Mouse (Mus musculus) G1E (cell line): Measurements from ENCODE around the gene 1700037C18Rik. TPM values are rescaled to one million over a fixed set of nuclear protein-coding genes. Genes with fewer than 3 reads are reported as not detected.
A peak's percentile ranks its signal among the peaks of the same experiment; 100 is the strongest.

Experiments
- ATAC-seq: 2 replicates; pipeline ENCODE4 v1.8.0; 2016; ENCODE audit warnings: mild to moderate bottlenecking; ENCODE audit not compliant: insufficient number of reproducible peaks, poor library complexity, low FRiP score, severe bottlenecking; ENCODE audit errors: extremely low read depth
- DNase-seq: peaks from one replicate; pipeline ENCODE4 v3.0.0; 2012; ENCODE audit warnings: low spot score
- H3K27me3 ChIP-seq: 2 replicates; pipeline ENCODE4 v1.6.1; 2012; ENCODE audit warnings: mild to moderate bottlenecking, low read length, inconsistent platforms; ENCODE audit not compliant: insufficient read depth
- H3K36me3 ChIP-seq: replicated peaks from 2 replicates; pipeline ENCODE3; 2012; ENCODE audit warnings: mild to moderate bottlenecking, inconsistent platforms
- H3K4me1 ChIP-seq: 2 replicates; pipeline ENCODE4 v1.6.1; 2012; ENCODE audit warnings: low read depth, low read length, inconsistent platforms, mixed read lengths; ENCODE audit not compliant: insufficient read depth
- H3K4me3 ChIP-seq: 2 replicates; pipeline ENCODE4 v1.5.1; 2012; ENCODE audit warnings: low read depth, mild to moderate bottlenecking, inconsistent platforms, low read length, moderate library complexity, mixed read lengths
- H3K9me3 ChIP-seq: replicated peaks from 2 replicates; pipeline ENCODE4 v1.6.1; 2012; ENCODE audit warnings: inconsistent platforms
- CTCF ChIP-seq: IDR thresholded peaks from 2 replicates; pipeline ENCODE4 v1.5.1; 2012; ENCODE audit warnings: low read depth, low read length, inconsistent platforms, mixed read lengths
- GATA1 ChIP-seq: IDR thresholded peaks from 2 replicates; pipeline ENCODE4 v1.6.1; 2012; ENCODE audit warnings: borderline replicate concordance, low read length, inconsistent platforms, mixed read lengths
- GATA2 ChIP-seq: IDR thresholded peaks from 2 replicates; pipeline ENCODE4 v1.6.1; 2012; ENCODE audit warnings: low read depth, low read length, inconsistent platforms, borderline replicate concordance
- POLR2AphosphoS5 ChIP-seq: IDR thresholded peaks from 2 replicates; pipeline ENCODE4 v1.6.1; 2012; ENCODE audit warnings: low read depth, low read length, inconsistent platforms; ENCODE audit not compliant: insufficient replicate concordance
- TAL1 ChIP-seq: conservative IDR thresholded peaks from 2 replicates; pipeline ENCODE4 v1.6.1; 2012; ENCODE audit warnings: low read depth, low read length, inconsistent platforms, mixed read lengths
- polyA plus RNA-seq: library from polyadenylated mRNA; stranded (reverse); fragments of >175 nt; gene quantifications from 2 replicates; pipeline ENCODE4 v1.2.3, GENCODE M21; 2012
- total RNA-seq, 2 experiments: library from RNA; stranded (forward) in 1 of 2; stranded (reverse) in 1 of 2; fragments of 200-1000 nt in 1 of 2; fragments of >200 nt in 1 of 2; fragmentation: Nextera tagmentation in 1 of 2; gene quantifications; 2 replicates each; pipeline ENCODE4 v1.2.3; 2014 to 2017

Gene 1700037C18Rik
- total RNA-seq (2014; fragmentation: Nextera tagmentation) (1.7 and 6.2 TPM in 2 replicates), total RNA-seq (2017) (2.2 and 2.5 TPM in 2 replicates), polyA plus RNA-seq (8.2 and 11.1 TPM in 2 replicates)

DNA sequence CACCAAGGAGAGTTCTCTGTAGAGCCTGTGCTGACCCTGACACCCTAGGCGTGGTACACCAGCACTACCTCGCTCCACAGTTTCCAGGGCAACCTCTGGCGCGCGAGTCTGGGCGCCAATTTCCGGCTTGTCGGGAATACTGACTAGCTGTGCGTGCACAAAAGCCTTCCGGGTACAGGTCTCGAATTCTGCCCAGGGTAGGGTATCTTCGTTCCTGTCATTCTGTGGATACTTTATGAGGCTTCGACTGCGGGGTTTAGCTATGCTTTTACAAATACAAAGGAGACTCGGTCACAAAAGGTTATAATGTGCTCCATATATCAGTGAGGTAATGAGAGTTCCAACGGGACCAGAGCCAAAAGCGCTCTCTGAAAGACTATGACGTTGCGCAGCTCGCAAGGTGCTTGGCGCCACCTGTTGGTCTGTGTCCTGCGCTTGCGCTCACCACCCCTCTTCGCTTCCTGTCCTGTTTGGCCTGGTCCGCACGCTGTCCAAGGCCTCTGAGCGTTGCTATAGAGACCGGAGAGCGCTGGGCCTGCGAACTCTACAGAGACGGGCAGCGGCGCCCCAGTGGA, at the start of gene 1700037C18Rik, which contains the start of gene Cluap1:
Gene 1700037C18Rik, minus strand, starts transcription at position 153 of the 575 bp plus-strand sequence.
Gene Cluap1, plus strand, starts transcription at position 265 of the 575 bp plus-strand sequence.
- peaks cover 67% of the 10 kb centered on the region for H3K36me3 ChIP-seq
- peak; percentile 44 for TF ChIP-seq CTCF
- TF ChIP-seq GATA2: no peak
- TF ChIP-seq TAL1: no peak
- TF ChIP-seq GATA1: no peak
- no peak for TF ChIP-seq POLR2AphosphoS5
- no peaks in the 10 kb centered on the region for H3K27me3 ChIP-seq
- H3K4me3 ChIP-seq: peak within 1 kb of the TSS; percentile 86
- H3K9me3 ChIP-seq: no peaks in the 10 kb centered on the region
- DNase-seq: peak; percentile 78
- ATAC-seq: peak; percentile 95
- peaks cover 19% of the 10 kb centered on the region for H3K4me1 ChIP-seq

DNA sequence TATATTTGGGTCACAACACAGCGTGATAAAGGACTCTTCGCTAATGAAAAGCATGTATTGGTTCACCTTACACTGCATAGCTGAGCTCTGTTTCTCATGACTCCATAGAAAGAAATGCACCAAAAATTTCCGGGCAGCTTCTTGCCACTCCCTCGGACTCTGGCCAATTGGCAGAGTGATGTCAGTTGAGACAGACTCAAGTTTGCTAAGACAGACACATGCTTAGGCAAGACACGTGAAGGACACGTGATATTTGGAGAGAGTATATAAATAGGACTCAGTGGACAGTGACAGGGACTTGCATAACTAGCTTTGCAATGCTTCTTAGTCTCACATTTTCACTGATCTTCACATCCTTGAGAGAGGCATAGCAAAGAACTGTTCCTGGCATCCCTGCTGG, 47.9 kb upstream of the 1700037C18Rik start:
- no peak for TF ChIP-seq GATA2
- TF ChIP-seq GATA1: no peak
- no peak for TF ChIP-seq CTCF
- no peak for TF ChIP-seq POLR2AphosphoS5
- no peak for TF ChIP-seq TAL1
- Histone ChIP-seq H3K36me3 (no peaks in the 10 kb centered on the region), H3K4me1 (no peaks in the 10 kb centered on the region), H3K9me3 (no peaks in the 10 kb centered on the region), H3K27me3 (peaks cover 36% of the 10 kb centered on the region), H3K4me3 (no peak overlapping the region)
- DNase-seq: no peak
- ATAC-seq: no peak

DNA sequence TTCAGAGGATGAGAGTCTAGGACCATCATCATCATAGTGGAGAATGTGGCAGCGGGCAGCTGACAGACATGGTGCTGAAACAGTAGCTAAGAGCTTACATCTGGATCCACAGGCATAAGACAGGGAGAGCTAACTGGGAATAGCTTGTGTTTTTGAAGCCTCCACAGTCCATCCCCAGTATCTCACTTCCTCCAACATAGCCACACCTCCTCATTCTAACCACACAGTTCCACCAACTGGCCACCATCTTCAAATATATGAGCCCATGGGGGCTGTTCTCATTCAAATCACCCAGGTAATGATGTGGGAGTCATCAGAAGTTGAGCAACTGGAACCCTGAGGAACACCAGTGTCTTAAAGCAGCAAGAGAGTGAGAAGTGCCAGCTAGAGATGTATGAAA, 42.7 kb upstream of the 1700037C18Rik start:
- DNase-seq (no peak), ATAC-seq (no peak)
- Histone ChIP-seq H3K4me1 (no peaks in the 10 kb centered on the region), H3K36me3 (peaks cover 4% of the 10 kb centered on the region), H3K9me3 (no peaks in the 10 kb centered on the region), H3K4me3 (no peak overlapping the region), H3K27me3 (peaks cover 29% of the 10 kb centered on the region)
- no peak for TF ChIP-seq POLR2AphosphoS5
- no peak for TF ChIP-seq GATA2
- no peak for TF ChIP-seq CTCF
- no peak for TF ChIP-seq GATA1
- TF ChIP-seq TAL1: no peak

DNA sequence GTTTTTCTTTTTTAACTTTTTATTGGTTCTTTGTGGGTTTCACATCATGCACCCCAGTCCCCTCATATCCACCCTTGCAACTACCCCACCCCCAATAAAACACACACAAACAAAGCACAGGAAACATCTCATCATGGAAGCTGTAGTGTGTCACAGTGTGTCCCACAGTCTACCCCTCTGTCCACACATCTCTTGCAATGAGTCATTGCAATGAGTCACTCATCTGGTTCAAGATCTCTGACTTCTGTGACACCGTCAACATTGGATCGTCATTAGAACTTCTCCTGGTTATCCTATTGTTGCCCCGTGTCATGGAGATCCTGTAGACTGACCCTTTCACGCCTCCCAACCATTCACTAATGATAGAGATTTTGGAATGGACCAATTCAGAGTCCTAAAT, 26.2 kb upstream of the 1700037C18Rik start:
- ATAC-seq (no peak), DNase-seq (no peak)
- Histone ChIP-seq H3K36me3 (peaks cover 81% of the 10 kb centered on the region), H3K9me3 (no peaks in the 10 kb centered on the region), H3K4me1 (peaks cover 5% of the 10 kb centered on the region; the same call in 1 of the 2 replicates), H3K27me3 (no peaks in the 10 kb centered on the region), H3K4me3 (no peak overlapping the region)
- TF ChIP-seq POLR2AphosphoS5 (no peak), CTCF (no peak), GATA2 (no peak), TAL1 (no peak), GATA1 (no peak)

DNA sequence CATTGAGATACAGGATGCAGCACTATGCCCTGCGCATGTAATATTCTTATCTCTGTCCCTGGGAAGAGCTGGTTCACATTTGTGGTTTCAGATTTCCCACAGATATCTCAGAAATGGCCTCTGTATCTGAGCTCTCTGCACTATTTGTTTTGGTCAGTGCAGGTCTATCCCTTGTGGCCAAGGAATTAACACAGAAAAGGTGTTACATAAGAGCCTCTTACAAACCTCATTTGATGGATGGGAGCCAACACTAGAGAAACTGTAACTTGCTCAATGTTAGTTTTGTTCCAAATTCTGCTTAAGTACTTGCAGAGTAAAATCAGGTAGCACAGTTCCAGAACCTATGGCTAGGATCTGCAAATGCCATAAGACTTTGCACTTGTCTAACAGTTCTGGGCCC, 25.6 kb upstream of the 1700037C18Rik start:
- Histone ChIP-seq H3K27me3 (no peaks in the 10 kb centered on the region), H3K4me1 (peaks cover 5% of the 10 kb centered on the region; the same call in 1 of the 2 replicates), H3K36me3 (peaks cover 82% of the 10 kb centered on the region), H3K9me3 (no peaks in the 10 kb centered on the region), H3K4me3 (no peak overlapping the region)
- ATAC-seq (no peak), DNase-seq (no peak)
- no peak for TF ChIP-seq CTCF
- TF ChIP-seq GATA1: no peak
- no peak for TF ChIP-seq GATA2
- no peak for TF ChIP-seq POLR2AphosphoS5
- no peak for TF ChIP-seq TAL1

DNA sequence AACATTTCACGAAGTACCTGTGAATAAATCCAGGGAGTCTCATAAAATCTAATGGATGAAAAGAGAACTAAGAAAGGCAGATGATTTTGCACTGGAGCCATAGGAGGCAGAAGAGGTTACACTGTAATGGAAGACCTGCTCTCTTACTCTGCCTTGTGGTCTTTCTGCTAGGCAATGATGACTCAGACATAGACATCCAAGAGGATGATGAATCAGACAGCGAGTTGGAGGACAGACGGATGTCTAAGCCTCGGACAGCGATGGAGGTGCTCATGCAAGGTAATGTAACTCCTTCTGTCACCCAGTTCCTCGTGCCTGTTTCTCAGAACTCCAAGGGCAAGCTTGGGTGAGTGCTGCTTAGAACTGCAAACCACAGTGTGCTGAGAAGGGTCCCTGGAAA, 25.0 kb upstream of the 1700037C18Rik start:
- TF ChIP-seq GATA2: no peak
- TF ChIP-seq CTCF: no peak
- TF ChIP-seq POLR2AphosphoS5: no peak
- no peak for TF ChIP-seq TAL1
- no peak for TF ChIP-seq GATA1
- DNase-seq (no peak), ATAC-seq (no peak)
- no peak overlapping the region for H3K4me3 ChIP-seq
- peaks cover 5% of the 10 kb centered on the region; the same call in 1 of the 2 replicates for H3K4me1 ChIP-seq
- H3K36me3 ChIP-seq: peaks cover 81% of the 10 kb centered on the region
- H3K27me3 ChIP-seq: no peaks in the 10 kb centered on the region
- H3K9me3 ChIP-seq: no peaks in the 10 kb centered on the region
